Mouse (Mus musculus) liver, embryonic 12.5 days (tissue): Measurements from ENCODE around the gene Col11a1. TPM values are rescaled to one million over a fixed set of nuclear protein-coding genes. Genes with fewer than 3 reads are reported as not detected.

Experiments
- ATAC-seq: fragments of 200-750 bp; cut with Nextera tagmentation; 2 replicates; pipeline ENCODE4 v1.8.0; 2017; ENCODE audit warnings: moderate number of reproducible peaks, mild to moderate bottlenecking, moderate library complexity
- H3K27ac ChIP-seq: fragments of 300-500 bp; sonication (generic); 2 replicates; pipeline ENCODE4 v1.5.1; 2016; ENCODE audit warnings: mild to moderate bottlenecking
- H3K27me3 ChIP-seq: fragments of 300-500 bp; sonication (generic); replicated peaks from 2 replicates; pipeline ENCODE4 v1.6.1; 2016; ENCODE audit warnings: mild to moderate bottlenecking, moderate library complexity
- H3K36me3 ChIP-seq: fragments of 300-500 bp; sonication (generic); 2 replicates; pipeline ENCODE4 v1.6.1; 2016; ENCODE audit warnings: mild to moderate bottlenecking, moderate library complexity
- H3K4me1 ChIP-seq: fragments of 300-500 bp; sonication (generic); 2 replicates; pipeline ENCODE4 v1.6.1; 2016
- H3K4me2 ChIP-seq: fragments of 300-500 bp; sonication (generic); 2 replicates; pipeline ENCODE4 v1.6.1; 2016; ENCODE audit warnings: mild to moderate bottlenecking, moderate library complexity
- H3K4me3 ChIP-seq: fragments of 300-500 bp; sonication (generic); 2 replicates; pipeline ENCODE4 v1.5.1; 2016; ENCODE audit warnings: mild to moderate bottlenecking, moderate library complexity
- H3K9ac ChIP-seq: fragments of 300-500 bp; sonication (generic); 2 replicates; pipeline ENCODE4 v1.6.1; 2016; ENCODE audit warnings: mild to moderate bottlenecking, moderate library complexity
- H3K9me3 ChIP-seq: fragments of 300-500 bp; sonication (generic); replicated peaks from 2 replicates; pipeline ENCODE4 v1.6.1; 2016; ENCODE audit warnings: mild to moderate bottlenecking, moderate library complexity
- WGBS: fragments of 180-500 bp; shearing (Covaris S2); methylation state at CpG from one replicate; pipeline ENCODE4 v1.1.7; 2016; ENCODE audit not compliant: insufficient replicate concordance; 5-methylcytosine and 5-hydroxymethylcytosine counted together
- polyA plus RNA-seq: library from polyadenylated mRNA; unstranded; fragments of >200 nt; fragmentation: Nextera tagmentation; extraction: Ambion mirVana; gene quantifications from 2 replicates; pipeline ENCODE4 v1.2.1, GENCODE M21; 2016

Gene Col11a1
- polyA plus RNA-seq, 1 experiment from 2014 or later = 1.7 TPM

GRCm38 (mm10) chr3:114197964-114198750, 167.8 kb downstream of the Col11a1 start:
- no peak overlapping the region for H3K27ac ChIP-seq
- H3K9ac ChIP-seq = no peak overlapping the region
- H3K4me1 ChIP-seq = no peaks in the 10 kb centered on the region
- no peaks in the 10 kb centered on the region for H3K27me3 ChIP-seq
- no peak for ATAC-seq
- no peaks in the 10 kb centered on the region for H3K9me3 ChIP-seq
- H3K4me2 ChIP-seq = no peak overlapping the region
- WGBS = 72% methylated on average over 6 of the region's 6 CpGs
- H3K4me3 ChIP-seq = no peak overlapping the region
- H3K36me3 ChIP-seq = no peaks in the 10 kb centered on the region

DNA sequence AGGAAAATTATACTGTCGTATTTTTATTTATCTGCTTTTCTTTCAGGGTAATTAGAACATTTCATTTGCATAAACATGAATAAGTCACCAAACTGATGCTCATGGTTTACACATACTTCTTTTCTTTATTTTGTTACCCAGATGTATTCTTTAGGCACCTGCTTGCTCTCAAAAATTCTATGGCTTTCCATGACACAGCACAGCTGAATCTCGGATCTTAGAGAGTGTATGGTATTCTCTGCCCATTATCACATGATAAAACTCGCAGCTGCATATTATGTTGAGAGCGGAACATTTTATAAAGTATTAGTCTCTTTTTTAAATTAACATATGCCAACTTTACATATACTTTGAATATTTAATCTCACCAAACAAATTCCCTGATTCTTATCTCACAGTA, 181.9 kb downstream of the Col11a1 start:
- Histone ChIP-seq H3K4me2 (no peak overlapping the region), H3K27ac (no peak overlapping the region), H3K4me1 (no peaks in the 10 kb centered on the region), H3K9me3 (no peaks in the 10 kb centered on the region), H3K4me3 (no peak overlapping the region), H3K27me3 (no peaks in the 10 kb centered on the region), H3K9ac (no peak overlapping the region), H3K36me3 (no peaks in the 10 kb centered on the region)
- no peak for ATAC-seq
- 68% methylated on average over 4 of the region's 4 CpGs for WGBS

- no peaks in the 10 kb centered on the region for H3K9me3 ChIP-seq
- WGBS = 68% methylated on average over 5 of the region's 5 CpGs
- H3K4me2 ChIP-seq = no peak overlapping the region
- H3K27ac ChIP-seq = no peak overlapping the region
- no peaks in the 10 kb centered on the region for H3K4me1 ChIP-seq
- H3K4me3 ChIP-seq = no peak overlapping the region
- H3K36me3 ChIP-seq = no peaks in the 10 kb centered on the region
- ATAC-seq = no peak
- H3K27me3 ChIP-seq = no peaks in the 10 kb centered on the region
- no peak overlapping the region for H3K9ac ChIP-seq
These were observed 185.8 kb downstream of the Col11a1 start for GRCm38 (mm10) chr3:114216105-114216504.

- H3K4me3 ChIP-seq = no peak overlapping the region
- no peak overlapping the region for H3K4me2 ChIP-seq
- no peaks in the 10 kb centered on the region for H3K36me3 ChIP-seq
- H3K9me3 ChIP-seq = no peaks in the 10 kb centered on the region
- H3K9ac ChIP-seq = no peak overlapping the region
- no peak for ATAC-seq
- WGBS = 53% methylated on average over 1 of the region's 1 CpGs
- no peak overlapping the region for H3K27ac ChIP-seq
- no peaks in the 10 kb centered on the region for H3K27me3 ChIP-seq
- no peaks in the 10 kb centered on the region for H3K4me1 ChIP-seq
These were observed 199.2 kb downstream of the Col11a1 start for GRCm38 (mm10) chr3:114229501-114229900.
